Mouse (Mus musculus): ENCODE measurements around the gene Grip2. TPM values are rescaled to one million over a fixed set of nuclear protein-coding genes. Genes with fewer than 3 reads are reported as not detected.

The Grip2 gene
- polyA plus RNA-seq, 1 experiment from 2014 or later = 7.8 TPM

DNA sequence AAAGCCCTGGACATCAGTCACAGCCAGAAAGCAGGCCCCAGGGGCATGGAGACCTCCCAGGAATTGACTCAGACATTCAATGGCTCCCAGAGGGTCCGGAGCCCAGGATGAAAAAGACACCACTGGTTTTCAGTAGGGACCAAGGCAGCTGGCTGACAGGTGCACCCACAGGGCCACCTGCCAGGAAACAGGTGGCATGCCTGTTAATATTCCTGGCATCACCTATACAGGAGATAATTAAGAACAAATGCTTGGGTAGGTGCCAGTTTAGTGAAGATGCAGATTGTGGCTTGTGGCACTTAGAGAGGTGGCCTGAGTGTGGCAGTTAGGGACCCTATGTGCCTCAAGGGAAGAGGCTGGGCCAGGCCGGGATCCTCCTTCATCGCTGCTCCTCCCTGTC is 13.4 kb downstream of the Grip2 start:
- Histone ChIP-seq H3K4me1 (ENCODE audit: control insufficient read depth in 2 of 2, insufficient read depth in 2 of 2, low read length in 2 of 2) (no peaks in the 10 kb centered on the region), H3K4me3 (ENCODE audit: control insufficient read depth in 1 of 2, insufficient read depth in 1 of 2, low read depth in 1 of 2, low read length in 2 of 2) (no peak overlapping the region), H3K36me3 (ENCODE audit: control insufficient read depth, insufficient read depth, low read length) (no peaks in the 10 kb centered on the region), H3K27me3 (ENCODE audit: control insufficient read depth, insufficient read depth, low read length) (peaks cover 4% of the 10 kb centered on the region; the same call in 1 of the 2 replicates), H3K9ac (ENCODE audit: low read length) (no peak overlapping the region), H3K9me3 (ENCODE audit: control insufficient read depth, low read length) (no peaks in the 10 kb centered on the region), H3K27ac (replicated peaks in 1 of 2; ENCODE audit: control insufficient read depth in 1 of 2, insufficient read depth in 1 of 2, low read depth in 2 of 2, low read length in 2 of 2) (no peak overlapping the region), H3K4me2 (ENCODE audit: low read length) (no peak overlapping the region)
- no peak for ATAC-seq (ENCODE audit: insufficient number of reproducible peaks, insufficient read depth, low FRiP score, low read depth)
- 83% methylated on average over 3 of the region's 3 CpGs for WGBS

- H3K4me1 ChIP-seq (ENCODE audit: control insufficient read depth in 2 of 2, insufficient read depth in 2 of 2, low read length in 2 of 2) = peaks cover 13 to 26% of the 10 kb centered on the region in 2 experiments; a peak in 3 of 4 replicates
- H3K4me2 ChIP-seq (ENCODE audit: low read length) = no peak overlapping the region
- 68% methylated on average over 1 of the region's 1 CpGs for WGBS
- no peak overlapping the region for H3K4me3 ChIP-seq (ENCODE audit: control insufficient read depth in 1 of 2, insufficient read depth in 1 of 2, low read depth in 1 of 2, low read length in 2 of 2)
- H3K9ac ChIP-seq (ENCODE audit: low read length) = no peak overlapping the region
- H3K27ac ChIP-seq (replicated peaks in 1 of 2; ENCODE audit: control insufficient read depth in 1 of 2, insufficient read depth in 1 of 2, low read depth in 2 of 2, low read length in 2 of 2) = no peak overlapping the region
- no peak for ATAC-seq (ENCODE audit: insufficient number of reproducible peaks, insufficient read depth, low FRiP score, low read depth)
- peaks cover 15% of the 10 kb centered on the region for H3K27me3 ChIP-seq (ENCODE audit: control insufficient read depth, insufficient read depth, low read length)
- no peaks in the 10 kb centered on the region for H3K36me3 ChIP-seq (ENCODE audit: control insufficient read depth, insufficient read depth, low read length)
- H3K9me3 ChIP-seq (ENCODE audit: control insufficient read depth, low read length) = no peaks in the 10 kb centered on the region
These were observed 17.0 kb downstream of the Grip2 start for GRCm38 (mm10) chr6:91810007-91810406.

DNA sequence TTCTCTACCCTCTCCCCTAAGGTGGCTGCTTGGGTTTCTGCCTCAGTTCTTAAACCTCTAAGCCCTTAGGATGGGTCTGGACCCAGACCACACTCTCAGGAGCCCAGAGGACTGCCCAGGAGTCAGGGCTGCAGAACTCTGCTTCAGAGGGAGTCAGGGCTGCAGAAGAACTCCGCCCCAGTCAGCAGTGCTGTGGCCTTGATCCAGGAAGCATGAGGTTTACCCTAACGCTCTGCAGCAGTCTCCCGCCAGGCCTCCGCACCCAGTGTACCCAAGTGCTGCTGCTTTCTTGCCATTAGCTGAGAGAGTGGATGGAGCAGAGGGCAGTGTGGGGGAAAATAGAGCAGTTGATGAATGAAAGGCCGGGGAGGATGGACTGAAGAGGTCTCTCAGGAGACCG is 19.0 kb downstream of the Grip2 start:
- H3K4me3 ChIP-seq (ENCODE audit: control insufficient read depth in 1 of 2, insufficient read depth in 1 of 2, low read depth in 1 of 2, low read length in 2 of 2) = no peak overlapping the region
- 45% methylated on average over 6 of the region's 6 CpGs for WGBS
- H3K9ac ChIP-seq (ENCODE audit: low read length) = no peak overlapping the region; the same call in 1 of the 2 replicates
- ATAC-seq (ENCODE audit: insufficient number of reproducible peaks, insufficient read depth, low FRiP score, low read depth) = no peak; the same call in 1 of the 2 replicates
- H3K27ac ChIP-seq (replicated peaks in 1 of 2; ENCODE audit: control insufficient read depth in 1 of 2, insufficient read depth in 1 of 2, low read depth in 2 of 2, low read length in 2 of 2) = peak overlapping the region in 1 of 2 experiments; percentile 89; a peak in 2 of 4 replicates
- peaks cover 15% of the 10 kb centered on the region for H3K27me3 ChIP-seq (ENCODE audit: control insufficient read depth, insufficient read depth, low read length)
- peak overlapping the region; percentile 68 for H3K4me2 ChIP-seq (ENCODE audit: low read length)
- no peaks in the 10 kb centered on the region for H3K36me3 ChIP-seq (ENCODE audit: control insufficient read depth, insufficient read depth, low read length)
- H3K9me3 ChIP-seq (ENCODE audit: control insufficient read depth, low read length) = no peaks in the 10 kb centered on the region
- peaks cover 26 to 42% of the 10 kb centered on the region in 2 experiments for H3K4me1 ChIP-seq (ENCODE audit: control insufficient read depth in 2 of 2, insufficient read depth in 2 of 2, low read length in 2 of 2)

DNA sequence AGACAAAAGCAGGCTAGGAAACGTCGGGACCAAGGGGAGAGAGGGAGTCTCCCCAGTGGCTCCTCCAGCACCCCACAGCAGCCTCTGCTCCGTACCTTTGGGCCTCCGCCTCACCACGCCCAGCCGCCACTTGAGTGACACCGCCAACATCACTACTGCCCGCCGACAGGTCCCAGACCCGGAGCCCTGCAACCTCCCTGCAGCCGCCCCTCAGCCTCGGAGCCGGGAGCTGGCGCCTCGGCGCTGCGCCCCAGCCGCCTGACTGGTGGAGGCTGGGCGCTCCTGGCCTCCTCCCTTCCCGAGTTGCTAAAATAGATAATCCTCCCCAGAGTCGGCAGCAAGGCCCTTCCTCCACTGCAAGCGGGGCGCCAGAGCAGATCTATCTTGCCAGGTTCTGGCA is 19.9 kb downstream of the Grip2 start:
- Histone ChIP-seq H3K27me3 (ENCODE audit: control insufficient read depth, insufficient read depth, low read length) (peaks cover 15% of the 10 kb centered on the region), H3K4me3 (ENCODE audit: control insufficient read depth in 1 of 2, insufficient read depth in 1 of 2, low read depth in 1 of 2, low read length in 2 of 2) (peak overlapping the region; percentile 41 to 47), H3K27ac (replicated peaks in 1 of 2; ENCODE audit: control insufficient read depth in 1 of 2, insufficient read depth in 1 of 2, low read depth in 2 of 2, low read length in 2 of 2) (peak overlapping the region; percentile 87 to 89), H3K4me1 (ENCODE audit: control insufficient read depth in 2 of 2, insufficient read depth in 2 of 2, low read length in 2 of 2) (peaks cover 26 to 42% of the 10 kb centered on the region in 2 experiments), H3K36me3 (ENCODE audit: control insufficient read depth, insufficient read depth, low read length) (no peaks in the 10 kb centered on the region), H3K9me3 (ENCODE audit: control insufficient read depth, low read length) (no peaks in the 10 kb centered on the region), H3K9ac (ENCODE audit: low read length) (peak overlapping the region; percentile 78), H3K4me2 (ENCODE audit: low read length) (peak overlapping the region; percentile 68)
- 1% methylated on average over 23 of the region's 23 CpGs for WGBS
- ATAC-seq (ENCODE audit: insufficient number of reproducible peaks, insufficient read depth, low FRiP score, low read depth) = peak; percentile 64

GRCm38 (mm10) chr6:91804177-91804576 is 22.9 kb downstream of the Grip2 start:
- 38% methylated on average over 7 of the region's 7 CpGs for WGBS
- Histone ChIP-seq H3K4me3 (ENCODE audit: control insufficient read depth in 1 of 2, insufficient read depth in 1 of 2, low read depth in 1 of 2, low read length in 2 of 2) (no peak overlapping the region), H3K36me3 (ENCODE audit: control insufficient read depth, insufficient read depth, low read length) (no peaks in the 10 kb centered on the region), H3K9ac (ENCODE audit: low read length) (peak overlapping the region; percentile 18; the same call in 1 of the 2 replicates), H3K4me2 (ENCODE audit: low read length) (0 out of 2 replicates have a peak overlapping the region, but pooled peaks have one; percentile 18), H3K4me1 (ENCODE audit: control insufficient read depth in 2 of 2, insufficient read depth in 2 of 2, low read length in 2 of 2) (peaks cover 33 to 49% of the 10 kb centered on the region in 2 experiments), H3K9me3 (ENCODE audit: control insufficient read depth, low read length) (no peaks in the 10 kb centered on the region), H3K27ac (replicated peaks in 1 of 2; ENCODE audit: control insufficient read depth in 1 of 2, insufficient read depth in 1 of 2, low read depth in 2 of 2, low read length in 2 of 2) (peak overlapping the region in 1 of 2 experiments; percentile 41; a peak in 1 of 4 replicates), H3K27me3 (ENCODE audit: control insufficient read depth, insufficient read depth, low read length) (peaks cover 11% of the 10 kb centered on the region)
- no peak for ATAC-seq (ENCODE audit: insufficient number of reproducible peaks, insufficient read depth, low FRiP score, low read depth)

DNA sequence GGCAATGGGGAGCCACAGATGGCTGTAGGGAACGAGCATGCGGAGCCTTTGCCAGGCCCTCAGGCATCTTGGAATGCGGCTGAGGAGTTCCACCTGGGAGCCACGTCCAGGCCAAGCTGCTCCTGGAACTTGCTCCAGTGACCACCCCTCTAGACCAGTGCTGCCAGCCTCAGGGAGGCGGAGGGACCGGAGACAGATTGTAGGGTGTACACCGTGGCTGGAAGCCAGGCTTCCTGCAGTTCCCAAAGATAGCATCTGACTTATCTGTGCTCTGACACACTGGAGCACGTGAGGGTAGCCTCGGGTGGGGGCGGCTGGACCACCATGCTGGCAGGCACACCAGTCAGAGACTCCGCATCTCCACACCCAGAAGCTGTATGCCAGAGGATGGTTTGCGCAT is 28.6 kb downstream of the Grip2 start:
- Histone ChIP-seq H3K4me1 (ENCODE audit: control insufficient read depth in 2 of 2, insufficient read depth in 2 of 2, low read length in 2 of 2) (peaks cover 46 to 63% of the 10 kb centered on the region in 2 experiments), H3K27ac (replicated peaks in 1 of 2; ENCODE audit: control insufficient read depth in 1 of 2, insufficient read depth in 1 of 2, low read depth in 2 of 2, low read length in 2 of 2) (no peak overlapping the region)

GRCm38 (mm10) chr6:91796736-91797135 is 30.3 kb downstream of the Grip2 start:
- no peaks in the 10 kb centered on the region for H3K36me3 ChIP-seq (ENCODE audit: control insufficient read depth, insufficient read depth, low read length)
- no peaks in the 10 kb centered on the region for H3K9me3 ChIP-seq (ENCODE audit: control insufficient read depth, low read length)
- ATAC-seq (ENCODE audit: insufficient number of reproducible peaks, insufficient read depth, low FRiP score, low read depth) = no peak
- no peak overlapping the region for H3K27ac ChIP-seq (replicated peaks in 1 of 2; ENCODE audit: control insufficient read depth in 1 of 2, insufficient read depth in 1 of 2, low read depth in 2 of 2, low read length in 2 of 2)
- H3K4me2 ChIP-seq (ENCODE audit: low read length) = no peak overlapping the region
- H3K4me3 ChIP-seq (ENCODE audit: control insufficient read depth in 1 of 2, insufficient read depth in 1 of 2, low read depth in 1 of 2, low read length in 2 of 2) = no peak overlapping the region
- WGBS = 84% methylated on average over 4 of the region's 4 CpGs
- H3K27me3 ChIP-seq (ENCODE audit: control insufficient read depth, insufficient read depth, low read length) = no peaks in the 10 kb centered on the region
- H3K4me1 ChIP-seq (ENCODE audit: control insufficient read depth in 2 of 2, insufficient read depth in 2 of 2, low read length in 2 of 2) = peaks cover 52 to 79% of the 10 kb centered on the region in 2 experiments
- H3K9ac ChIP-seq (ENCODE audit: low read length) = peak overlapping the region; percentile 28; the same call in 1 of the 2 replicates

More for the DNA sequence above, 28.6 kb downstream of the Grip2 start:
- no peak overlapping the region for H3K4me2 ChIP-seq (ENCODE audit: low read length)
- no peaks in the 10 kb centered on the region for H3K9me3 ChIP-seq (ENCODE audit: control insufficient read depth, low read length)
- H3K4me3 ChIP-seq (ENCODE audit: control insufficient read depth in 1 of 2, insufficient read depth in 1 of 2, low read depth in 1 of 2, low read length in 2 of 2) = no peak overlapping the region
- H3K27me3 ChIP-seq (ENCODE audit: control insufficient read depth, insufficient read depth, low read length) = no peaks in the 10 kb centered on the region
- peak; percentile 14; the same call in 1 of the 2 replicates for ATAC-seq (ENCODE audit: insufficient number of reproducible peaks, insufficient read depth, low FRiP score, low read depth)
- H3K36me3 ChIP-seq (ENCODE audit: control insufficient read depth, insufficient read depth, low read length) = no peaks in the 10 kb centered on the region
- 47% methylated on average over 12 of the region's 12 CpGs for WGBS
- H3K9ac ChIP-seq (ENCODE audit: low read length) = no peak overlapping the region

- peak overlapping the region; percentile 67 for H3K4me2 ChIP-seq (ENCODE audit: low read length)
- no peaks in the 10 kb centered on the region for H3K36me3 ChIP-seq (ENCODE audit: control insufficient read depth, insufficient read depth, low read length)
- 22% methylated on average over 9 of the region's 9 CpGs for WGBS
- peak overlapping the region; percentile 68 for H3K9ac ChIP-seq (ENCODE audit: low read length)
- 0 out of 2 replicates have a peak, but pooled peaks have one; percentile 22 for ATAC-seq (ENCODE audit: insufficient number of reproducible peaks, insufficient read depth, low FRiP score, low read depth)
- H3K4me1 ChIP-seq (ENCODE audit: control insufficient read depth in 2 of 2, insufficient read depth in 2 of 2, low read length in 2 of 2) = peaks cover 57 to 85% of the 10 kb centered on the region in 2 experiments
- peak overlapping the region; percentile 28 to 39 for H3K4me3 ChIP-seq (ENCODE audit: control insufficient read depth in 1 of 2, insufficient read depth in 1 of 2, low read depth in 1 of 2, low read length in 2 of 2)
- peak overlapping the region; percentile 56 to 62 for H3K27ac ChIP-seq (replicated peaks in 1 of 2; ENCODE audit: control insufficient read depth in 1 of 2, insufficient read depth in 1 of 2, low read depth in 2 of 2, low read length in 2 of 2)
- no peaks in the 10 kb centered on the region for H3K9me3 ChIP-seq (ENCODE audit: control insufficient read depth, low read length)
- H3K27me3 ChIP-seq (ENCODE audit: control insufficient read depth, insufficient read depth, low read length) = no peaks in the 10 kb centered on the region
These were observed 31.0 kb downstream of the Grip2 start for GRCm38 (mm10) chr6:91796064-91796463.
